Mouse (Mus musculus) ES-E14 (cell line): ENCODE measurements at regions not wholly inside any gene's neighbourhood (a gene's known extent, or its start where the extent isn't known, plus 50 kb on each side); places are given as distances from the start of the nearest gene placed in this dataset.
A peak's percentile ranks its signal among the peaks of the same experiment; 100 is the strongest.

Source experiments
- DNase-seq: peaks from one replicate; pipeline ENCODE4 v3.0.0-alpha.2; 2013; ENCODE audit warnings: low read depth, low spot score
- H3K27ac ChIP-seq: 2 replicates; pipeline ENCODE4 v1.5.1; 2012; ENCODE audit warnings: low read depth, mild to moderate bottlenecking, low read length, moderate library complexity, mixed read lengths; ENCODE audit not compliant: poor library complexity, insufficient read depth, severe bottlenecking
- H3K36me3 ChIP-seq: 2 replicates; pipeline ENCODE4 v1.6.1; 2012; ENCODE audit warnings: mild to moderate bottlenecking, low read length, moderate library complexity, mixed read lengths; ENCODE audit not compliant: control insufficient read depth, poor library complexity, insufficient read depth, severe bottlenecking
- H3K4me1 ChIP-seq, 2 experiments: fragments of 150-350 bp in 1 of 2; sonication (generic) in 1 of 2; 2 replicates each; pipeline ENCODE4 v1.6.1; 2012; ENCODE audit warnings: low read length in 2 of 2, mild to moderate bottlenecking in 1 of 2, mixed read lengths in 1 of 2; ENCODE audit not compliant: control insufficient read depth in 2 of 2, insufficient read depth in 2 of 2, poor library complexity in 1 of 2
- H3K4me3 ChIP-seq, 2 experiments: fragments of 150-350 bp in 1 of 2; sonication (generic) in 1 of 2; 2 replicates each; pipeline ENCODE4 v1.5.1; 2012; ENCODE audit warnings: low read length in 2 of 2, low read depth in 1 of 2, mild to moderate bottlenecking in 1 of 2, mixed read lengths in 1 of 2; ENCODE audit not compliant: insufficient read depth in 1 of 2, poor library complexity in 1 of 2, severe bottlenecking in 1 of 2
- H3K9ac ChIP-seq: 2 replicates; pipeline ENCODE4 v1.6.1; 2012; ENCODE audit warnings: low read depth, mild to moderate bottlenecking, low read length, mixed read lengths; ENCODE audit not compliant: poor library complexity, insufficient read depth, severe bottlenecking
- H3K9me3 ChIP-seq: fragments of 150-350 bp; sonication (generic); 2 replicates; pipeline ENCODE4 v1.6.1; 2012; ENCODE audit warnings: low read depth, mild to moderate bottlenecking, low read length; ENCODE audit not compliant: control insufficient read depth, insufficient read depth
- CHD2 ChIP-seq: IDR thresholded peaks from 2 replicates; pipeline ENCODE4 v1.6.1; 2014; ENCODE audit warnings: mild to moderate bottlenecking, low read depth, low read length, inconsistent platforms
- HCFC1 ChIP-seq: IDR thresholded peaks from 2 replicates; pipeline ENCODE4 v1.6.1; 2012; ENCODE audit warnings: low read length, inconsistent platforms, borderline replicate concordance; ENCODE audit not compliant: insufficient read depth
- MAFK ChIP-seq: IDR thresholded peaks from 2 replicates; pipeline ENCODE4 v1.6.1; 2014; ENCODE audit warnings: mild to moderate bottlenecking, low read depth, low read length, inconsistent platforms; ENCODE audit not compliant: insufficient read depth
- ZC3H11A ChIP-seq: IDR thresholded peaks from 2 replicates; pipeline ENCODE4 v1.6.1; 2012; ENCODE audit warnings: low read depth, mild to moderate bottlenecking, inconsistent platforms, low read length, borderline replicate concordance
- ZNF384 ChIP-seq: IDR thresholded peaks from 2 replicates; pipeline ENCODE4 v1.6.1; 2012; ENCODE audit warnings: low read depth, low read length, inconsistent platforms
- in situ Hi-C, 2 experiments: fragments of 600-800 bp; cut with MboI; formaldehyde crosslinking; loops; one replicate each; pipeline ENCODE4 v1.15.1; 2025; ENCODE audit warnings: low sequenced_read_pairs in 2 of 2, inconsistent platforms in 1 of 2; ENCODE audit not compliant: unreplicated experiment in 2 of 2

GRCm38 (mm10) chr7:137745991-137746390 is 308.6 kb downstream of the Glrx3 start:
- Histone ChIP-seq H3K27ac (no peak overlapping the region), H3K36me3 (no peaks in the 10 kb centered on the region), H3K9me3 (no peaks in the 10 kb centered on the region), H3K9ac (no peak overlapping the region), H3K4me3 (no peak overlapping the region), H3K4me1 (peaks cover 0 to 4% of the 10 kb centered on the region in 2 experiments; a peak in 2 of 4 replicates)
- DNase-seq: no peak
- in situ Hi-C loops: no loop called here
- TF ChIP-seq HCFC1 (no peak), CHD2 (no peak), ZNF384 (no peak), MAFK (no peak), ZC3H11A (no peak)

GRCm38 (mm10) chr7:137748936-137749335 is 311.5 kb downstream of the Glrx3 start:
- Histone ChIP-seq H3K9me3 (no peaks in the 10 kb centered on the region), H3K36me3 (no peaks in the 10 kb centered on the region), H3K27ac (no peak overlapping the region), H3K9ac (no peak overlapping the region), H3K4me3 (no peak overlapping the region), H3K4me1 (peaks cover 0 to 4% of the 10 kb centered on the region in 2 experiments; a peak in 2 of 4 replicates)
- DNase-seq: no peak
- in situ Hi-C loops: no loop called here
- no peak for TF ChIP-seq CHD2
- no peak for TF ChIP-seq ZNF384

- no peak overlapping the region for H3K27ac ChIP-seq
- H3K4me3 ChIP-seq: no peak overlapping the region
- H3K9me3 ChIP-seq: no peaks in the 10 kb centered on the region
- DNase-seq: no peak
- no peak overlapping the region for H3K9ac ChIP-seq
- H3K4me1 ChIP-seq: peaks cover 0 to 4% of the 10 kb centered on the region in 2 experiments; a peak in 2 of 4 replicates
- TF ChIP-seq MAFK (no peak), HCFC1 (no peak), CHD2 (no peak), ZC3H11A (no peak), ZNF384 (no peak)
- in situ Hi-C loops: no loop called here
- no peaks in the 10 kb centered on the region for H3K36me3 ChIP-seq
Observed at GRCm38 (mm10) chr7:137750741-137751140, 313.3 kb downstream of the Glrx3 start.

- no peak overlapping the region for H3K9ac ChIP-seq
- H3K9me3 ChIP-seq: no peaks in the 10 kb centered on the region
- peak; percentile 33 for DNase-seq
- TF ChIP-seq ZNF384: no peak
- no peak for TF ChIP-seq CHD2
- no peak for TF ChIP-seq HCFC1
- no peak for TF ChIP-seq MAFK
- TF ChIP-seq ZC3H11A: no peak
- peaks cover 0 to 4% of the 10 kb centered on the region in 2 experiments; a peak in 2 of 4 replicates for H3K4me1 ChIP-seq
- H3K27ac ChIP-seq: no peak overlapping the region
- in situ Hi-C loops: no loop called here
- no peak overlapping the region for H3K4me3 ChIP-seq
- H3K36me3 ChIP-seq: no peaks in the 10 kb centered on the region
Observed at GRCm38 (mm10) chr7:137751151-137751859, 313.9 kb downstream of the Glrx3 start.

GRCm38 (mm10) chr7:137765961-137766360 is 328.5 kb downstream of the Glrx3 start:
- no peak for DNase-seq
- H3K4me3 ChIP-seq: no peak overlapping the region
- TF ChIP-seq CHD2: no peak
- no peak for TF ChIP-seq ZC3H11A
- no peak for TF ChIP-seq ZNF384
- TF ChIP-seq HCFC1: no peak
- no peak for TF ChIP-seq MAFK

More at GRCm38 (mm10) chr7:137765961-137766360, 328.5 kb downstream of the Glrx3 start:
- Histone ChIP-seq H3K9me3 (no peaks in the 10 kb centered on the region), H3K36me3 (no peaks in the 10 kb centered on the region), H3K27ac (no peak overlapping the region), H3K9ac (no peak overlapping the region), H3K4me1 (no peaks in the 10 kb centered on the region)
- in situ Hi-C loops: no loop called here
